Mouse (Mus musculus): ENCODE measurements at regions not wholly inside any gene's neighbourhood (a gene's known extent, or its start where the extent isn't known, plus 50 kb on each side); places are given as distances from the start of the nearest gene placed in this dataset.

DNA sequence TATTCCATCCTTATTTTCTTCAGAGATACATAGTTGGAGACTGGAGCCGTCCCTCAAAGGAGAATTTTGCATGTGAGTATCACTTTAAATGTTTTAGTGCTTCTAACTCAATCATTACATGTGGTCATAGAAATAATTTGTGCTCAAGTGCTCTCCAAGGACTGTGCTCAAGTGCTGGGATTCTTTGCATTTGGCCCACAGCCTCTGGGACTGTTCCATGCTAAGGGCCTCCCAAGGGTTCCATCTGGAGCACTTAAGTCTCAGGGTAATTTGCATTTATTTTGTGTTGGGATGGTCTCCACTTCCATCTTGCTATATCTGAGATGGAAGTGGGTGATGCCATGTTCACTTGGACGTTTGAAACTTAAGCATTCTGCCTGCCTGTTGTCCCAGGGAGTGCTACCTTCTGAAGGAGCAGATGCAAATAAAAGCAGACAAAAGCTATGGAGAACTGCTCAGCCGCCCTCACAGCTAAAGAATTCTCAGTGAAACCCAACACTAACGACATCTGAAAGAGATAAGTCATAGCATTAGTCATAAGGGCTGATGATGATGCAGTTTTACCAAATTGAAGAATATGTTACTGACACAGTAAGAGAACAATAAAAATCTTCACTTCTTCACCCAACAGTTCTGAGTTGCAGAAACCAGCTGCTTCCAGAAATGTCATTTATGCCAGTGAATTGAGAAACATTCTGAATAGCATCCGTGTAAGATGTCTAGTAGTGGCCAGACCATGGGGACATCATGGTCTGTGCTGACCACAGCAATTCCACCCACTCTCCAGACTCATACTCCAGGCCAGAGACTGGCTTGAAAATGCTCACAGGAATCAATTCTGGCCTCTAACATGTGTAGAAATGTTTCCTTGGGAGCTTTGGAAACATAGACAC is 237.4 kb upstream of the Tbx18 start:
- Histone ChIP-seq H3K4me1 (ENCODE audit: control insufficient read depth, insufficient read depth, low read length) (no peaks in the 10 kb centered on the region), H3K4me3 (replicated peaks; ENCODE audit: control insufficient read depth, low read depth, low read length) (no peak overlapping the region), H3K27ac (ENCODE audit: control insufficient read depth, insufficient read depth, low read depth, low read length, poor library complexity) (no peak overlapping the region)
- TF ChIP-seq CTCF (IDR thresholded peaks at IDR 0.05; ENCODE audit: control insufficient read depth, insufficient read depth, low read length) (no peak), POLR2A (IDR thresholded peaks at IDR 0.05; ENCODE audit: borderline replicate concordance, control insufficient read depth, low read depth, low read length) (no peak)
- 54% methylated on average over 5 of the region's 5 CpGs for WGBS

- TF ChIP-seq POLR2A (IDR thresholded peaks at IDR 0.05; ENCODE audit: borderline replicate concordance, control insufficient read depth, low read depth, low read length) = no peak
- no peak for TF ChIP-seq CTCF (IDR thresholded peaks at IDR 0.05; ENCODE audit: control insufficient read depth, insufficient read depth, low read length)
- H3K4me3 ChIP-seq (replicated peaks; ENCODE audit: control insufficient read depth, low read depth, low read length) = no peak overlapping the region
- H3K27ac ChIP-seq (ENCODE audit: control insufficient read depth, insufficient read depth, low read depth, low read length, poor library complexity) = no peak overlapping the region
- H3K4me1 ChIP-seq (ENCODE audit: control insufficient read depth, insufficient read depth, low read length) = no peaks in the 10 kb centered on the region
Observed at GRCm38 (mm10) chr9:87970586-87970985, 239.5 kb upstream of the Tbx18 start.

GRCm38 (mm10) chr9:87971791-87972190 is 240.7 kb upstream of the Tbx18 start:
- no peak overlapping the region for H3K4me3 ChIP-seq (replicated peaks; ENCODE audit: control insufficient read depth, low read depth, low read length)
- H3K4me1 ChIP-seq (ENCODE audit: control insufficient read depth, insufficient read depth, low read length) = no peaks in the 10 kb centered on the region
- H3K27ac ChIP-seq (ENCODE audit: control insufficient read depth, insufficient read depth, low read depth, low read length, poor library complexity) = no peak overlapping the region
- TF ChIP-seq POLR2A (IDR thresholded peaks at IDR 0.05; ENCODE audit: borderline replicate concordance, control insufficient read depth, low read depth, low read length) = no peak
- no peak for TF ChIP-seq CTCF (IDR thresholded peaks at IDR 0.05; ENCODE audit: control insufficient read depth, insufficient read depth, low read length)
- 62% methylated on average over 3 of the region's 3 CpGs for WGBS

GRCm38 (mm10) chr9:87973531-87973930 is 242.5 kb upstream of the Tbx18 start:
- H3K4me3 ChIP-seq (replicated peaks; ENCODE audit: control insufficient read depth, low read depth, low read length) = no peak overlapping the region
- WGBS = 43% methylated on average over 6 of the region's 6 CpGs
- no peaks in the 10 kb centered on the region for H3K4me1 ChIP-seq (ENCODE audit: control insufficient read depth, insufficient read depth, low read length)
- no peak for TF ChIP-seq POLR2A (IDR thresholded peaks at IDR 0.05; ENCODE audit: borderline replicate concordance, control insufficient read depth, low read depth, low read length)
- no peak for TF ChIP-seq CTCF (IDR thresholded peaks at IDR 0.05; ENCODE audit: control insufficient read depth, insufficient read depth, low read length)
- H3K27ac ChIP-seq (ENCODE audit: control insufficient read depth, insufficient read depth, low read depth, low read length, poor library complexity) = no peak overlapping the region

- 77% methylated on average over 3 of the region's 3 CpGs for WGBS
- H3K4me1 ChIP-seq (ENCODE audit: control insufficient read depth, insufficient read depth, low read length) = no peaks in the 10 kb centered on the region
- H3K27ac ChIP-seq (ENCODE audit: control insufficient read depth, insufficient read depth, low read depth, low read length, poor library complexity) = no peak overlapping the region
- no peak for TF ChIP-seq CTCF (IDR thresholded peaks at IDR 0.05; ENCODE audit: control insufficient read depth, insufficient read depth, low read length)
- no peak for TF ChIP-seq POLR2A (IDR thresholded peaks at IDR 0.05; ENCODE audit: borderline replicate concordance, control insufficient read depth, low read depth, low read length)
- H3K4me3 ChIP-seq (replicated peaks; ENCODE audit: control insufficient read depth, low read depth, low read length) = no peak overlapping the region
Observed at GRCm38 (mm10) chr9:87984910-87985309, 253.8 kb upstream of the Tbx18 start.

- TF ChIP-seq POLR2A (IDR thresholded peaks at IDR 0.05; ENCODE audit: borderline replicate concordance, control insufficient read depth, low read depth, low read length) (no peak), CTCF (IDR thresholded peaks at IDR 0.05; ENCODE audit: control insufficient read depth, insufficient read depth, low read length) (no peak)
- Histone ChIP-seq H3K27ac (ENCODE audit: control insufficient read depth, insufficient read depth, low read depth, low read length, poor library complexity) (no peak overlapping the region), H3K4me3 (replicated peaks; ENCODE audit: control insufficient read depth, low read depth, low read length) (no peak overlapping the region), H3K4me1 (ENCODE audit: control insufficient read depth, insufficient read depth, low read length) (no peaks in the 10 kb centered on the region)
- 75% methylated on average over 4 of the region's 4 CpGs for WGBS
Observed at GRCm38 (mm10) chr9:87985439-87985838, 254.4 kb upstream of the Tbx18 start.

GRCm38 (mm10) chr9:88005945-88006700 is 275.1 kb upstream of the Tbx18 start:
- no peak overlapping the region for H3K27ac ChIP-seq (ENCODE audit: control insufficient read depth, insufficient read depth, low read depth, low read length, poor library complexity)
- no peaks in the 10 kb centered on the region for H3K4me1 ChIP-seq (ENCODE audit: control insufficient read depth, insufficient read depth, low read length)
- no peak for TF ChIP-seq CTCF (IDR thresholded peaks at IDR 0.05; ENCODE audit: control insufficient read depth, insufficient read depth, low read length)
- TF ChIP-seq POLR2A (IDR thresholded peaks at IDR 0.05; ENCODE audit: borderline replicate concordance, control insufficient read depth, low read depth, low read length) = no peak
- no peak overlapping the region for H3K4me3 ChIP-seq (replicated peaks; ENCODE audit: control insufficient read depth, low read depth, low read length)
- WGBS = 75% methylated on average over 8 of the region's 8 CpGs

- no peak overlapping the region for H3K27ac ChIP-seq (ENCODE audit: control insufficient read depth, insufficient read depth, low read depth, low read length, poor library complexity)
- TF ChIP-seq CTCF (IDR thresholded peaks at IDR 0.05; ENCODE audit: control insufficient read depth, insufficient read depth, low read length) = no peak
- TF ChIP-seq POLR2A (IDR thresholded peaks at IDR 0.05; ENCODE audit: borderline replicate concordance, control insufficient read depth, low read depth, low read length) = no peak
- 67% methylated on average over 3 of the region's 3 CpGs for WGBS
- no peak overlapping the region for H3K4me3 ChIP-seq (replicated peaks; ENCODE audit: control insufficient read depth, low read depth, low read length)
- no peaks in the 10 kb centered on the region for H3K4me1 ChIP-seq (ENCODE audit: control insufficient read depth, insufficient read depth, low read length)
Observed at GRCm38 (mm10) chr9:88023752-88024151, 292.7 kb upstream of the Tbx18 start.
